Mouse (Mus musculus): ENCODE measurements around the gene Cyp2j7. TPM values are rescaled to one million over a fixed set of nuclear protein-coding genes. Genes with fewer than 3 reads are reported as not detected.
"Not testable (repeated sequence)": the region's sequence is repeated elsewhere in the genome, so short reads cannot be mapped to it uniquely, and the experiment has no call there.

Cyp2j7 gene
- not detected in 2 replicates for polyA plus RNA-seq (2016; fragmentation: Nextera tagmentation; extraction: Ambion mirVana)

DNA sequence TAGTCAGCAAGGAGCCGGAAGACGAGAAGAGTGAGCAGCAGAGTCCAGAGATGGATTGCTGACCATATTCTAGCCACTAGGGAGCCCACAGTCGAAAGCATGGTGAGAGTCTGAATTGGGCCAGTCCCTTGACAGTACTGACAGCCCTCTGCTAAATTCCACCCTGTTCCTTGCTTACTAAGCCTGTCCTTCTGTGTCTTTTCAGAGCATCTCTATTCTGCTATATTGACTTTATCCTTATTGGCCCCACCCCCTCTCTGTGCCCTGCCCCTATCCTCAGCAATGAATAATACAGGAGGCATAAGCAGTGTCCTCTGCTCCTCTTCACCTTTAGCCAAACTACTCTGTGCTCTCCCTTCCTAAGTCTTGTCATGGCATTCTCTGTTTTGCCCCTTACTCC lies at the start of gene Cyp2j7:
Gene Cyp2j7, minus strand, starts transcription at position 101 of the 400 bp plus-strand sequence.
- no peak for ATAC-seq
- no peaks in the 10 kb centered on the region for H3K27me3 ChIP-seq (replicated peaks)
- no peak within 1 kb of the TSS for H3K4me2 ChIP-seq
- no peak within 1 kb of the TSS for H3K27ac ChIP-seq
- H3K36me3 ChIP-seq, result no peaks in the 10 kb centered on the region
- no peaks in the 10 kb centered on the region for H3K4me1 ChIP-seq
- H3K9ac ChIP-seq, result no peak within 1 kb of the TSS
- 66% methylated on average over 3 of the region's 3 CpGs for WGBS (ENCODE audit: insufficient replicate concordance)
- no peak within 1 kb of the TSS for H3K4me3 ChIP-seq
- H3K9me3 ChIP-seq (replicated peaks), result no peaks in the 10 kb centered on the region

DNA sequence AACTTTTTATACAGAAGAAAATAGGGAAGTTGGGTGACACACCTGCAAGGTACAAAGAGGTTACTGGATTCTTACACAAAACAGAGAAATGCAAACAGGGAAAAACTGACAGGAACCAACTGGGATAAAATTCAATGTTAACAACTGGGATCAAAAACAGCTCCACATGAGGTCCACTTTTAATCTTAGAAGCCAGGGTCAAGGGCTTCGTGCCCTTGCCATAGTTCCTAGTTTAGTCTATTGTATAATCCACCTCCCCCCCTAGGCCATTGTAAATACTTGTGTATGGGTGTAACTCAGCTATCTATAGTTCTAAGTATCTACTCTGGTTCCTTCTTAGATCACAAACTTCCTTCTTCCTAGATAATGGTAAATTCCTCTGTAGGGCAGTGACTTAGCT lies 40.4 kb upstream of the Cyp2j7 start:
- H3K4me2 ChIP-seq; ATAC-seq; H3K9me3 ChIP-seq (replicated peaks); H3K4me3 ChIP-seq; H3K4me1 ChIP-seq; H3K27ac ChIP-seq; H3K27me3 ChIP-seq (replicated peaks); H3K36me3 ChIP-seq; H3K9ac ChIP-seq: not testable (repeated sequence)
- WGBS (ENCODE audit: insufficient replicate concordance), result 34% methylated on average over 1 of the region's 1 CpGs

DNA sequence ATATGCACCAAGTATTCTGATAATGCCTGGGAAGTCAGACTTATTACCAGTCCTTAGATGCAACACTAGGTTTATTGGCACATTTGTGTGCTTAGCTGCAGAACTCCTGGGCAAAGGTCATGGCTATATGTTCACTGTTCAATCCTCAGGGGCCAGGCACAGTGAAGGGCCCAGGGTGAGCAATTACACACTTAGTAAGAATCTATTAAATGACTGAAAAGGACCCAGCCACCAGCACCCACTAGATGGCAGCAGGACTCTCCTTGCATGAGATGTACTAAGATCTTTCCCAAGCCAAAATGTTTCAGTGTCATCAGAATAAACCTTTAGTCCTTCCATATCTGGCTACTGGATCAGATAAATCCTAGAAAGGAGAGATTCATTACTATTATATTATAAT lies 37.4 kb upstream of the Cyp2j7 start:
- no peaks in the 10 kb centered on the region for H3K36me3 ChIP-seq
- H3K27ac ChIP-seq, result no peak overlapping the region
- no peaks in the 10 kb centered on the region for H3K27me3 ChIP-seq (replicated peaks)
- H3K4me3 ChIP-seq, result no peak overlapping the region
- no peak for ATAC-seq
- no peak overlapping the region for H3K9ac ChIP-seq
- H3K4me1 ChIP-seq, result no peaks in the 10 kb centered on the region
- H3K4me2 ChIP-seq, result no peak overlapping the region
- no peaks in the 10 kb centered on the region for H3K9me3 ChIP-seq (replicated peaks)

DNA sequence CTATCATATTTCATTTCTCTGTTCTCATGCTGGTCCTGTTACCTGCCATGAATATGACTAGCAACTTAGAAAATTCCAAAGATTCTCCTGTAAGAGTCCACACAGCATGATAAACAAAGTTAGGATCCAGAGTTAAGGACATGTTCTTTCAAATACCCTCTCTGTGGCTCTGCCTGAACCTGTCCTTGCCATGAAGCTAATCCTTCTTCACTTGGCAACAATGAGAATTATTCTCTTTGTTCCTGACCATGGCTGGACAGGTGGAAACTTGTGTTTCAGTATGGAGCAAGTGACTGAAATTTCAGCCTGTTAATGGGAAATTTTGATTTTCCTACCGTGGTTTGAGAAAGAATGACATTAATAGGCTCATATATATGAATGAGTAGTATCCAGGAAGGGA lies 39.8 kb downstream of the Cyp2j7 start:
- Histone ChIP-seq H3K27me3 (replicated peaks) (no peaks in the 10 kb centered on the region), H3K27ac (no peak overlapping the region), H3K9ac (no peak overlapping the region), H3K9me3 (replicated peaks) (no peaks in the 10 kb centered on the region), H3K4me2 (no peak overlapping the region), H3K36me3 (no peaks in the 10 kb centered on the region), H3K4me1 (no peaks in the 10 kb centered on the region), H3K4me3 (no peak overlapping the region)
- 52% methylated on average over 1 of the region's 1 CpGs for WGBS (ENCODE audit: insufficient replicate concordance)
- no peak for ATAC-seq

DNA sequence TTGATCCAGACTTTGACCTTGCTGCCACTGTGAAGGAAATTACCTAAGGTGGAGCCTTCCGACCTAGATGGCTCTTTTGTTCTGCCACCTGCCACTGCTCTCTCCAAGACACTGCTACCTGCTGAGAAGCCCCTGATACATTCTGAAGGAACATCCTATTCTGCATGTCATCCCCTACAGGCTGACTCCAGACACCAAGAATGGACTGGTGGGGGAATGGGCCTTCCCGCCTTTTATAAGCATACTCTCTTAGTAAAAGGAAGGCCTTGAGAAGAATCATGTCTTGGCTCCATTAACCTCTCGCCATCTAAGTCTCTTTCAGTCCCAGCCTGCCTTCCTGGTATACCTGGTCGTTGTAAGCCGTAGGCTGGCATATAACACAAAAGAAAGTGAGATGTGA lies 47.1 kb downstream of the Cyp2j7 start:
- H3K4me2 ChIP-seq; H3K27ac ChIP-seq; H3K4me3 ChIP-seq; ATAC-seq; H3K9me3 ChIP-seq (replicated peaks); H3K9ac ChIP-seq; H3K4me1 ChIP-seq; H3K36me3 ChIP-seq; H3K27me3 ChIP-seq (replicated peaks): not testable (repeated sequence)
- WGBS (ENCODE audit: insufficient replicate concordance), result 72% methylated on average over 5 of the region's 5 CpGs

DNA sequence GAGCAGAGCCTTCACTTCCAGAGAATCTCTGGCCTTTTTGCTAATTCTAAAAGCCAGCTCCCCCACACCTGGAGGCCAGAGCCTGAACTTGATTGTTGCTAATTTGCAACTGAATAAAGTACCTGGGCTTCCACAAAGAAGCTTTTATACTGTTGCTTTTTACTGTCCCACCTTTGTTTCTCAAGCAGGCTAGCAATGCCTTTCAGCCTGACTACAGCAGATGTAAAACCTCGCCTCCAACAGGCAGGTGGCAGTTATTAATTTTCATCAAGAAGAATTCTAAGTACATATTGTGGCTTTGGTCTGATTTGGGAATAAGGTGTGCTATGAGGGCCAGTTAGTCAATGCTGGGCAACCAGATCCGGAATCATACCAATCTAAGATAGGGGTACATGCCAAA lies 47.8 kb downstream of the Cyp2j7 start:
- not testable (repeated sequence) for H3K36me3 ChIP-seq; ATAC-seq; H3K4me3 ChIP-seq; H3K9ac ChIP-seq; H3K27me3 ChIP-seq (replicated peaks); H3K9me3 ChIP-seq (replicated peaks); H3K4me2 ChIP-seq; H3K4me1 ChIP-seq; H3K27ac ChIP-seq
- WGBS (ENCODE audit: insufficient replicate concordance), result 70% methylated on average over 2 of the region's 2 CpGs

DNA sequence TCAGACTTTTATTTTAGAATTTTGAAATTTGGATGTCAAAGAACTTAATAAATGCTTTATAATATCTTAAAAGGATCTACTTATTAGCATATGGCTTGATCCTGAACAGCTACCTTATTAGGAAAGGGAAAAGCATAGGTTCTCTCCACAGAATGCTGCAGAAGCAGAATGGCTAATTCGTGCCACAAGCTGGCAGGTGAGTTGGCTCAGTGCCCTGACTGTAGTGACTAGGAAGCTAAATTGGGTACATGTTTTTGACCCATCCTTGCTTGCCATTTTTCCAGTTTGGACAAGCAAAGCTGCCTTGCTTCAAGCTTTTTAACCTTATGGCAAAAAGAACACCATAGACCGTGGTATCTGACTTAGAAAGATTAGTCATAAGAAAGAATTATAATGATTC lies 48.3 kb downstream of the Cyp2j7 start:
- not testable (repeated sequence) for H3K4me2 ChIP-seq; H3K36me3 ChIP-seq; H3K9me3 ChIP-seq (replicated peaks); H3K4me3 ChIP-seq; H3K9ac ChIP-seq; H3K27ac ChIP-seq; H3K27me3 ChIP-seq (replicated peaks); ATAC-seq; H3K4me1 ChIP-seq
- 68% methylated on average over 2 of the region's 2 CpGs for WGBS (ENCODE audit: insufficient replicate concordance)

DNA sequence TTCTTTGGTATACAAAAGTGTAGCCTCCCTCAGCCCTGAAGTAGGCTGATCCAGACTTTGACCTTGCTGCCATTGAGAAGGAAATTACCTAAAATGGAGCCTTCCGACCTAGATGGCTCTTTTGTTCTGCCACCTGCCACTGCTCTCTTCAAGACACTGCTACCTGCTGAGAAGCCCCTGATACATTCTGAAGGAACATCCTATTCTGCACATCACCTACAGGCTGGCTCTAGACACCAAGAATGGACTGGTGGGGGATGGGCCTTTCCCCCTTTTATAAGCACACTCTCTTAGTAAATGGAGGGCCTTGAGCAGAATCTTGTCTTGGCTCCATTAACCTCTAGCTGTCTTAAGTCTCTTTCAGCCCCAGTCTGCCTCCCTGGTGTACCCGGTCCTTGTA lies 51.7 kb downstream of the Cyp2j7 start:
- H3K4me3 ChIP-seq; H3K4me2 ChIP-seq; ATAC-seq; H3K9ac ChIP-seq; H3K36me3 ChIP-seq; H3K9me3 ChIP-seq (replicated peaks); H3K27me3 ChIP-seq (replicated peaks); H3K4me1 ChIP-seq; H3K27ac ChIP-seq: not testable (repeated sequence)
- WGBS (ENCODE audit: insufficient replicate concordance), result 66% methylated on average over 2 of the region's 2 CpGs

DNA sequence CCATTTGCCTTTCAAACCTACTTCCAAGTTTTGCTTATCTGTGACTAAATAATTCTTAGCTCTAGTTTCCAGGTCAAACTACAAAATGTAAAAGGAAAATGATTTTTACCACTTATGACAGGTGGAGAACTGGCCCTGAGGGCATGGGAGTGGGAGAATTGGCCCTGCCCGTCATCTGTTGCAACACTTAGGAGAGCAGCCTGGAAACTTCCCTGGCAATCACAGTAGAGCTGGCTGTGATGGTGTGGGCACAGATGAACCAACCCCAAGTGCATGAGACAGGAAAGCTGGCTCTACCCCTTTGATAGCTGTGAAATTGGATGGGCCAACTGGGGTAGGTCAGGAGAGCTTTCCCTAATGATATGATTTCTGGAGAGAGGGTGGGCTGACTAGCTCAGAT lies 73.6 kb downstream of the Cyp2j7 start:
- H3K36me3 ChIP-seq, result no peaks in the 10 kb centered on the region
- H3K27me3 ChIP-seq (replicated peaks), result no peaks in the 10 kb centered on the region
- no peak overlapping the region for H3K4me3 ChIP-seq
- H3K4me2 ChIP-seq, result no peak overlapping the region
- no peaks in the 10 kb centered on the region for H3K4me1 ChIP-seq
- ATAC-seq, result no peak
- WGBS (ENCODE audit: insufficient replicate concordance), result 67% methylated on average over 1 of the region's 1 CpGs
- no peak overlapping the region for H3K9ac ChIP-seq
- no peak overlapping the region for H3K27ac ChIP-seq
- no peaks in the 10 kb centered on the region for H3K9me3 ChIP-seq (replicated peaks)

DNA sequence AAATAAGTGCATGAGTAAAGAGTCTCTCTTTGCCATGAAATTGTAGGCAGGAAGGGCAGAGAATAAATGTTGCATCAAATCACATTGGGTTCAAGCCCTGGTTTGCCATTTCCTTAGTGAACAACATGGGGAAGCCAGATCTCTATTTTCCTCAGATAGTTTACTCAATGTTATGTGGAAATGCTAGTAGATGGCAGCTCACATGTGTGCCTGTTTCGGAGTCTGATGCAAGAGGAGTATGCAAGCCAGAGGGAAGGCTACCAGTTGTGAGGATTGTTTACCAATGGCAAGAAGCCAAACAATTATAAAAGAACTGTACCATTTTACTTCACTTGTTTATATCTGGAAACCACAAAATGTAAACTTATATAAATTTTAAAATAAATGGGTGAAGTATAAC lies 74.9 kb downstream of the Cyp2j7 start:
- Histone ChIP-seq H3K36me3 (no peaks in the 10 kb centered on the region), H3K4me1 (no peaks in the 10 kb centered on the region), H3K27ac (no peak overlapping the region), H3K4me3 (no peak overlapping the region), H3K9ac (no peak overlapping the region), H3K4me2 (no peak overlapping the region), H3K27me3 (replicated peaks) (no peaks in the 10 kb centered on the region), H3K9me3 (replicated peaks) (no peaks in the 10 kb centered on the region)
- 35% methylated on average over 1 of the region's 1 CpGs for WGBS (ENCODE audit: insufficient replicate concordance)
- no peak for ATAC-seq

Other genes starting within 250 kb of the Cyp2j7 start
- gene Cyp2j13, start 159.1 kb downstream of the Cyp2j7 start, polyA plus RNA-seq (2016; fragmentation: Nextera tagmentation; extraction: Ambion mirVana), result not detected in 2 replicates
- gene Cyp2j12, start 95.5 kb downstream of the Cyp2j7 start, polyA plus RNA-seq (2016; fragmentation: Nextera tagmentation; extraction: Ambion mirVana), result not detected in 2 replicates
- not detected in 2 replicates for gene Cyp2j11, start 112.0 kb upstream of the Cyp2j7 start, polyA plus RNA-seq (2016; fragmentation: Nextera tagmentation; extraction: Ambion mirVana)